Mouse (Mus musculus) erythroblast, embryonic 14.5 days (primary cell): ENCODE data around the gene Dlg2. TPM values are rescaled to one million over a fixed set of nuclear protein-coding genes. Genes with fewer than 3 reads are reported as not detected.

Experiments
- H3K27me3 ChIP-seq: 2 replicates; pipeline ENCODE4 v1.6.1; 2012; ENCODE audit warnings: inconsistent platforms; ENCODE audit not compliant: control insufficient read depth
- H3K36me3 ChIP-seq: 2 replicates; pipeline ENCODE4 v1.6.1; 2012; ENCODE audit warnings: mild to moderate bottlenecking, inconsistent platforms; ENCODE audit not compliant: control insufficient read depth
- H3K4me1 ChIP-seq: 2 replicates; pipeline ENCODE4 v1.6.1; 2012; ENCODE audit warnings: inconsistent platforms; ENCODE audit not compliant: control insufficient read depth
- H3K4me3 ChIP-seq: replicated peaks from 2 replicates; pipeline ENCODE3; 2012; ENCODE audit warnings: moderate library complexity, mild to moderate bottlenecking, inconsistent platforms
- H3K9me3 ChIP-seq: 2 replicates; pipeline ENCODE4 v1.6.1; 2012; ENCODE audit warnings: low read length, inconsistent platforms, mixed read lengths; ENCODE audit not compliant: control insufficient read depth
- GATA1 ChIP-seq: IDR thresholded peaks from 2 replicates; pipeline ENCODE4 v1.6.1; 2012; ENCODE audit warnings: low read length, inconsistent platforms, mixed read lengths
- TAL1 ChIP-seq: IDR thresholded peaks from 3 replicates; pipeline ENCODE4 v1.6.1; 2012; ENCODE audit warnings: low read length, inconsistent platforms, mixed read lengths
- polyA plus RNA-seq: library from polyadenylated mRNA; stranded (reverse); fragments of >175 nt; gene quantifications from 2 replicates; pipeline ENCODE4 v1.2.3, GENCODE M21; 2012

Gene Dlg2
- polyA plus RNA-seq, 1 experiment, result not detected

GRCm38 (mm10) chr7:91886336-91886735, 1409.9 kb downstream of the Dlg2 start:
- H3K4me1 ChIP-seq, result no peaks in the 10 kb centered on the region
- TF ChIP-seq GATA1 (no peak), TAL1 (no peak)

GRCm38 (mm10) chr7:91893991-91894390, 1417.5 kb downstream of the Dlg2 start:
- no peak for TF ChIP-seq GATA1
- no peak for TF ChIP-seq TAL1
- H3K4me1 ChIP-seq, result no peaks in the 10 kb centered on the region
- H3K9me3 ChIP-seq, result no peaks in the 10 kb centered on the region
- H3K36me3 ChIP-seq, result no peaks in the 10 kb centered on the region
- H3K4me3 ChIP-seq, result no peak overlapping the region
- no peaks in the 10 kb centered on the region for H3K27me3 ChIP-seq

More at GRCm38 (mm10) chr7:91886336-91886735, 1409.9 kb downstream of the Dlg2 start:
- no peak overlapping the region for H3K4me3 ChIP-seq
- H3K36me3 ChIP-seq, result no peaks in the 10 kb centered on the region
- H3K27me3 ChIP-seq, result no peaks in the 10 kb centered on the region
- H3K9me3 ChIP-seq, result no peaks in the 10 kb centered on the region

DNA sequence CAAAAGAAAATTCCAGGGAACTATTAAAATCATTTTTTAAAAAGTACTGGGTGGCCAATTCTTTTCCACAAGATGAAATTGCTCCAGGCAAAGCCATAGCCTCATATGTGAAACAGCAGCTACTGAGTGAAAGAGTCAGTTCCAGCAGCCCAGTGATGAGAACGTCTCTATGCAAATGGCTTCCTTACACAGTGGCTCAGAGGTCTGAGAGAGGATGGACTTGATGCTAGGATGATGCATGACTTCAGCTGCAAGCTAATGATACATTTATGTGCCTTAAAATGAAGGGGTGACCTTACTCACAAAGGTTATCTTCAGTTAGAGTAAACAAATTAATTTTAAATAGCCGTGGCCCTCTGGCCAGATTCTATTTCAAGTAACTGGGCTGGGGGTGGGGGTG, 1420.5 kb downstream of the Dlg2 start:
- no peak overlapping the region for H3K4me3 ChIP-seq
- H3K36me3 ChIP-seq, result no peaks in the 10 kb centered on the region
- H3K9me3 ChIP-seq, result no peaks in the 10 kb centered on the region
- no peak for TF ChIP-seq GATA1
- no peak for TF ChIP-seq TAL1
- H3K4me1 ChIP-seq, result no peaks in the 10 kb centered on the region
- no peaks in the 10 kb centered on the region for H3K27me3 ChIP-seq

DNA sequence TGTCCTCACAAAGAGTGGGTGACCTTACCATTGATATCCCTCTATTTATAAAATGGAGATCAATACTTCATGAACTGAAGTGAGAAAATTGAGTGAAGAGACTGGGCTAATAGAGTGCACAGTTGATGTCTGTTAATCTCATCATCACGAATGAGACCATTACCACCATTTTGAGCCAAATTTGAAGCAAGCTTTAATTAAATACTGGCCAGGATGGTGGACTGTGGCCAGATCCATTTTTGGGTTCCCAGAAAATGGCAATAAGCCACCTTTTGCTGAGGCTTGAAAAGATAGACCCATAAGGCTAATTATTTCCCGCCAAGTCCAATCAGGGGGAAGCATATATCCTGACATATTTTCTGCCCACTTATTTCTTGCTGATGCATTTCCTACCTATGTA, 1421.0 kb downstream of the Dlg2 start:
- Histone ChIP-seq H3K9me3 (no peaks in the 10 kb centered on the region), H3K4me3 (no peak overlapping the region), H3K27me3 (no peaks in the 10 kb centered on the region), H3K36me3 (no peaks in the 10 kb centered on the region), H3K4me1 (no peaks in the 10 kb centered on the region)
- TF ChIP-seq GATA1, result no peak
- no peak for TF ChIP-seq TAL1

DNA sequence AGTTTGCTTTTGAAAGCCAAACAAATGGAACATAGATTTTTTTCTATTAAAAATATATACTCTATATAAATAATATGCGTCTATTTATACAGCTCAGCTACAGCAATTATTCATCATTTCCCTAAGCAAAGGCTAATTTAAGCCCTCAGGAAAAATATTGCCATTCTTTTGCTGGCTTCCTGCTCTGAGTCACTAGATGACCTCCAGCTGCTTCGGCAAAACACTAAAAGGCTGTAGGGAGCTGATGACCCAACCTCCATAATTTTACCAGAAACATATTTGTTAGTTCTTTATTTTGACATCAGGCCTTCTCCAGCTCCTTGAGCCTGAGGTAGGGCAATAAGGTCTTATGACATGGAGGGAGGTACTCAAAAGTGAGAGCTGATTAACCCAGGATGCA, 1426.0 kb downstream of the Dlg2 start:
- TF ChIP-seq GATA1 (no peak), TAL1 (no peak)
- Histone ChIP-seq H3K9me3 (no peaks in the 10 kb centered on the region), H3K27me3 (no peaks in the 10 kb centered on the region), H3K4me3 (no peak overlapping the region), H3K36me3 (no peaks in the 10 kb centered on the region), H3K4me1 (no peaks in the 10 kb centered on the region)

DNA sequence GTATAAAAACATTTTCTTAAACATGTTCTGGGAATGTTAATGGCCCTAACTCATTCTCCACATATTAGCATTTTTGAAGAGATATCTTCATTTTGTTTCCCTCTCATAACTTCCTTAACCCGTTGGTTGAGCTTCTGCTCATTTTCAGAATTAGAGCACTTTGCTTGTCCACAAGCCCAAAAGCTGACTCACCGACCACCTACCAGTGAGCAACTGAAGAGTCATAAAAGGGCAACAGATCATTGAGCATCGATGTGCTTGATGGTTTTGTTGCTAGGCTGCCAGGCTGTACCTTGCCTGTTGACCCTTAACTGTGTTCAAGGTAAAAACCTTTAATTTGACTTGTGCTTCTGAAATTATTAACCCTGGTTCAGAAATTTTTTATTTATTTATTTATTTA, 1440.3 kb downstream of the Dlg2 start:
- TF ChIP-seq TAL1 (no peak), GATA1 (no peak)
- H3K36me3 ChIP-seq, result no peaks in the 10 kb centered on the region
- no peak overlapping the region for H3K4me3 ChIP-seq
- H3K4me1 ChIP-seq, result no peaks in the 10 kb centered on the region
- no peaks in the 10 kb centered on the region for H3K27me3 ChIP-seq
- no peaks in the 10 kb centered on the region for H3K9me3 ChIP-seq

GRCm38 (mm10) chr7:91919099-91919498, 1442.6 kb downstream of the Dlg2 start:
- TF ChIP-seq TAL1 (no peak), GATA1 (no peak)
- Histone ChIP-seq H3K9me3 (no peaks in the 10 kb centered on the region), H3K27me3 (no peaks in the 10 kb centered on the region), H3K4me3 (no peak overlapping the region), H3K36me3 (no peaks in the 10 kb centered on the region), H3K4me1 (no peaks in the 10 kb centered on the region)

DNA sequence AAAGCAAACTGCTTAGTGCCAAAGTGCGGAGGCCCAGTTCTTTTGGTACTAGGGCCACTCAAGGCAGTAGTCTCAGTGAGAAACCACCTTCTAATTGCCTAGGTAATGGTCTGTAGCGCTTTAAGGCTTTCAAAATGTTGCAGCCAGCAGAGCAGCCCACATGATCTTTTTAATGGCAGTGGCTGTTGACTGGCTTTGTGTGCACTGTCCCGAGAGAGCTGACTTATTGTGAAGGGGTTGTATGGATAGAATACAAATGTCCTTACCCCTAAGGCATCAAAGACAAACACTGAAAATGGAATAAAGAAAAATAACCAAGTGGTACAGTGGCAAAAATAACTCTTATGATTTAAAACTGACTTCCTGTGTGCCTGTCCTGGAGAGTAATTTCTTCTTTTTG, 1443.3 kb downstream of the Dlg2 start:
- H3K36me3 ChIP-seq, result no peaks in the 10 kb centered on the region
- H3K4me3 ChIP-seq, result no peak overlapping the region
- no peaks in the 10 kb centered on the region for H3K9me3 ChIP-seq
- TF ChIP-seq GATA1, result no peak
- no peak for TF ChIP-seq TAL1
- no peaks in the 10 kb centered on the region for H3K27me3 ChIP-seq
- no peaks in the 10 kb centered on the region for H3K4me1 ChIP-seq

DNA sequence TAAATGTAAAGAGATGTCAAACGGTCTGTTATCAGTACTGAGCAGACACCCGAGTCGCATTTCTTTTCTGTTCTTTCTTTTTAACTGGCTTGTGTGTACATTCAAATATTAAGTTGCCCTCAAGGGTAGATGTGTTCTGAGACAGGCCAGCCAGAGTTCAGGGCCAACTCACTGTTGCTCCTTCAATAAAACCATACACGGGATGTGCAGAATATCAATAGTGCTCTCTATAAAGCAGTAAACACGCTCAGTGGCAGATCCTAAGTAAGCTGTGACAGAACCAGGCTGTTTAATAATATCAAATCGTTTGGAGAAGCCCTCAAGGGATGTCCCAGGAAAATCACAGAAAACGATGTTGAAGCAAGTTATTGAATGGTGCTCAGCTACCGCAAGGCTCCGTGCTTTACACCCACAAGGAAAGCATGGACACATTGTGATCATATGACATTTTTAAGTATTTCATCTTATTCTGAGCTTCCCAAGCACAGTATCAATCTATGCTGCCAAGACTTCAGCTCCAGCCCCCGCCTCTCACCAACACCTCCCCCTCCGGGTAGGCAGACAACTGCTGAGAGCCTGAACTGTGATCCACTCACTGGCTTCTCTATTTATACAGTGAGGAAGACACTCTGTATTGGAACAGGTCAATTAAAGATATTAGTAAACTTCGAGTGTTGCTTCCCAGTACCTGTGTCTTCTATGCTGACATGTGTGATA, 1458.6 kb downstream of the Dlg2 start:
- Histone ChIP-seq H3K36me3 (no peaks in the 10 kb centered on the region), H3K9me3 (no peaks in the 10 kb centered on the region), H3K4me3 (no peak overlapping the region), H3K4me1 (no peaks in the 10 kb centered on the region), H3K27me3 (no peaks in the 10 kb centered on the region)
- TF ChIP-seq GATA1 (no peak), TAL1 (no peak)

- Histone ChIP-seq H3K4me1 (no peaks in the 10 kb centered on the region), H3K27me3 (no peaks in the 10 kb centered on the region), H3K4me3 (no peak overlapping the region), H3K9me3 (no peaks in the 10 kb centered on the region), H3K36me3 (no peaks in the 10 kb centered on the region)
- TF ChIP-seq GATA1, result no peak
- TF ChIP-seq TAL1, result no peak
These were observed 1459.7 kb downstream of the Dlg2 start for GRCm38 (mm10) chr7:91936193-91936592.
